ENCODE assay signal across 22 mouse cellular contexts in genomic region chr12:30879447-30879846, GRCm38 (mm10). TPM values are rescaled to one million over a fixed set of nuclear protein-coding genes. Genes with fewer than 3 reads are reported as not detected.
A peak's percentile ranks its signal among the peaks of the same experiment; 100 is the strongest.
DNase-seq lines count a peak whose midpoint lies in the region; ATAC-seq and TF ChIP-seq lines count a peak whose summit lies in the region.
"Had no signal": no experiment of that assay in that cellular context is flagged by ENCODE, and none has a peak within 500 bp of the region (broad histone marks: within the 10 kb centered on the region; RNA-seq: fewer than 3 reads in every experiment).

No protein-coding gene starts in this region.

- no peak overlapping the region for H3K27ac ChIP-seq in gastrocnemius, adult 2 months
- H3K27ac ChIP-seq in kidney, embryonic 14.5 days (ENCODE audit: low read depth, low read length) = no peak overlapping the region
- H3K27ac ChIP-seq in lung, embryonic 14.5 days (ENCODE audit: low read depth) = no peak overlapping the region
- H3K27ac ChIP-seq in stomach, postnatal 0 days (replicated peaks) = no peak overlapping the region
- H3K27ac ChIP-seq: embryonic facial prominence, embryonic 15.5 days; forebrain, embryonic 10.5 days; hindbrain, embryonic 13.5 days; limb, embryonic 12.5 days; liver, embryonic 13.5 days; neural tube, embryonic 12.5 days had no signal

- H3K4me1 ChIP-seq in kidney, embryonic 14.5 days (ENCODE audit: control insufficient read depth, insufficient read depth, low read length) = peaks cover 5% of the 10 kb centered on the region; the same call in 1 of the 2 replicates
- H3K4me1 ChIP-seq in lung, embryonic 14.5 days (ENCODE audit: insufficient read depth) = no peaks in the 10 kb centered on the region
- 0 out of 2 replicates have a peak, but pooled peaks cover under 1% of the 10 kb centered on the region for H3K4me1 ChIP-seq in stomach, postnatal 0 days (replicated peaks; ENCODE audit: control insufficient read depth, insufficient read depth)

- peaks cover 23% of the 10 kb centered on the region for H3K27me3 ChIP-seq in kidney, embryonic 14.5 days (ENCODE audit: control insufficient read depth, insufficient read depth, low read length)
- peaks cover 25% of the 10 kb centered on the region for H3K27me3 ChIP-seq in lung, embryonic 14.5 days (ENCODE audit: insufficient read depth, low read length)
- no peaks in the 10 kb centered on the region for H3K27me3 ChIP-seq in stomach, postnatal 0 days (ENCODE audit: control insufficient read depth, insufficient read depth, low read length)

- no peak for TF ChIP-seq EP300 in stomach, postnatal 0 days (optimal IDR thresholded peaks at IDR 0.05)

- no peaks in the 10 kb centered on the region for H3K9me3 ChIP-seq in kidney, embryonic 14.5 days (ENCODE audit: control insufficient read depth, low read length)
- H3K9me3 ChIP-seq in lung, embryonic 14.5 days (ENCODE audit: low read depth, low read length) = no peaks in the 10 kb centered on the region
- H3K9me3 ChIP-seq in stomach, postnatal 0 days (ENCODE audit: control insufficient read depth, low read length) = no peaks in the 10 kb centered on the region
- H3K9me3 ChIP-seq: embryonic facial prominence, embryonic 15.5 days; forebrain, embryonic 10.5 days; hindbrain, embryonic 13.5 days; limb, embryonic 12.5 days; liver, embryonic 13.5 days; neural tube, embryonic 12.5 days had no signal

- no peak overlapping the region for H3K4me2 ChIP-seq in kidney, embryonic 14.5 days (replicated peaks; ENCODE audit: low read depth, low read length)
- no peak overlapping the region for H3K4me2 ChIP-seq in lung, embryonic 14.5 days
- no peak overlapping the region for H3K4me2 ChIP-seq in stomach, postnatal 0 days (replicated peaks; ENCODE audit: low read depth)
- H3K4me2 ChIP-seq: embryonic facial prominence, embryonic 15.5 days; hindbrain, embryonic 13.5 days; limb, embryonic 12.5 days; liver, embryonic 13.5 days; neural tube, embryonic 12.5 days had no signal

- peak; percentile 17; the same call in 1 of the 2 replicates for TF ChIP-seq CTCF in gastrocnemius, adult 2 months (IDR thresholded peaks at IDR 0.05)
- TF ChIP-seq CTCF in lung, embryonic 14.5 days (IDR thresholded peaks at IDR 0.05; ENCODE audit: low read depth) = peak; percentile 33
- peak; percentile 60 for TF ChIP-seq CTCF in stomach, postnatal 0 days (IDR thresholded peaks at IDR 0.05; ENCODE audit: low read depth)

- DNase-seq in gastrocnemius, adult 2 months = no peak
- no peak for DNase-seq in gastrocnemius, postnatal 14 days
- peak; percentile 14 for DNase-seq in kidney, postnatal 14 days
- DNase-seq in lung, embryonic 14.5 days = no peak
- DNase-seq in lung, postnatal 25 days (ENCODE audit: low spot score) = no peak
- no peak for DNase-seq in stomach, postnatal 0 days (ENCODE audit: low spot score)
- DNase-seq: adrenal gland, adult 2 months; cerebellum, adult 18-20 months; liver, embryonic 13.5 days; lung, postnatal 10 days; right cerebral cortex, postnatal 14 days had no signal

- H3K4me3 ChIP-seq in gastrocnemius, adult 2 months = no peak overlapping the region
- H3K4me3 ChIP-seq in kidney, embryonic 14.5 days (ENCODE audit: low read length) = no peak overlapping the region
- H3K4me3 ChIP-seq in lung, embryonic 14.5 days (ENCODE audit: low read depth, low read length) = no peak overlapping the region
- no peak overlapping the region for H3K4me3 ChIP-seq in stomach, postnatal 0 days (ENCODE audit: low read depth, low read length)
- H3K4me3 ChIP-seq: embryonic facial prominence, embryonic 15.5 days; forebrain, embryonic 10.5 days; hindbrain, embryonic 13.5 days; limb, embryonic 12.5 days; liver, embryonic 13.5 days; megakaryocyte, embryonic 14.5 days; neural tube, embryonic 12.5 days had no signal

- ATAC-seq in kidney, embryonic 14.5 days (ENCODE audit: low FRiP score, low TSS enrichment) = no peak
- ATAC-seq in lung, embryonic 14.5 days (ENCODE audit: insufficient read depth) = no peak
- ATAC-seq in stomach, postnatal 0 days (ENCODE audit: low FRiP score, low TSS enrichment) = no peak

- 72% methylated on average over 6 of the region's 6 CpGs for WGBS in kidney, embryonic 14.5 days
- 70% methylated on average over 6 of the region's 6 CpGs for WGBS in lung, embryonic 14.5 days
- 57% methylated on average over 6 of the region's 6 CpGs for WGBS in stomach, postnatal 0 days

- no peak overlapping the region for H3K9ac ChIP-seq in kidney, embryonic 14.5 days (ENCODE audit: low read depth, low read length)
- no peak overlapping the region for H3K9ac ChIP-seq in lung, embryonic 14.5 days
- no peak overlapping the region for H3K9ac ChIP-seq in stomach, postnatal 0 days (ENCODE audit: low read length)
- H3K9ac ChIP-seq: embryonic facial prominence, embryonic 15.5 days; hindbrain, embryonic 13.5 days; limb, embryonic 12.5 days; liver, embryonic 13.5 days; neural tube, embryonic 12.5 days had no signal

- no peaks in the 10 kb centered on the region for H3K36me3 ChIP-seq in kidney, embryonic 14.5 days (ENCODE audit: control insufficient read depth, insufficient read depth, low read length)
- H3K36me3 ChIP-seq in lung, embryonic 14.5 days (ENCODE audit: insufficient read depth) = no peaks in the 10 kb centered on the region
- H3K36me3 ChIP-seq in stomach, postnatal 0 days (ENCODE audit: control insufficient read depth, insufficient read depth, low read length) = no peaks in the 10 kb centered on the region
- H3K36me3 ChIP-seq: embryonic facial prominence, embryonic 15.5 days; forebrain, embryonic 10.5 days; hindbrain, embryonic 13.5 days; limb, embryonic 12.5 days; liver, embryonic 13.5 days; neural tube, embryonic 12.5 days had no signal

- intact Hi-C loops in gastrocnemius, adult 2 months (cut with DNase I) = no loop called here
- intact Hi-C loops in gastrocnemius, postnatal 14 days (cut with DNase I; ENCODE audit: low total_unique reads) = no loop called here

RNA-seq across cellular contexts. Expression of gene Alkal2, which starts 4.7 kb away (rescaled TPM):
- total RNA-seq in gastrocnemius, adult 2 months (2021) = 1 to 10 TPM in 1 of 2 experiments, under 1 TPM in 1; 0.59 to 1.6 TPM
- total RNA-seq in gastrocnemius, postnatal 14 days (2021) = 1 to 10 TPM in 1 of 2 experiments, under 1 TPM in 1; 0.68 to 1.7 TPM
- 0.15 and 0.27 TPM in 2 replicates for polyA plus RNA-seq in kidney, embryonic 14.5 days (2014; fragmentation: Nextera tagmentation; extraction: Ambion mirVana)
- polyA plus RNA-seq in lung, embryonic 14.5 days (2014; fragmentation: Nextera tagmentation; extraction: Ambion mirVana) = 0.58 and 0.69 TPM in 2 replicates
- 5.2 and 6.2 TPM in 2 replicates for polyA plus RNA-seq in stomach, postnatal 0 days (2015; fragmentation: Nextera tagmentation; extraction: Ambion mirVana)
- total RNA-seq: common myeloid progenitor, adult 5-6 weeks; ES-E14; monocyte, adult 5-6 weeks had no signal
- polyA plus RNA-seq: C2C12; hindbrain, embryonic 13.5 days had no signal

RNA-seq across cellular contexts. Expression of gene Acp1, which starts 31.9 kb away (rescaled TPM):
- total RNA-seq in gastrocnemius, adult 2 months (2021) = 10 to 100 TPM; 34.8 to 37.6 TPM
- total RNA-seq in gastrocnemius, postnatal 14 days (2021) = 10 to 100 TPM; 35.6 to 36.2 TPM
- polyA plus RNA-seq in kidney, embryonic 14.5 days (2014; fragmentation: Nextera tagmentation; extraction: Ambion mirVana) = 216 and 230 TPM in 2 replicates
- 201 and 215 TPM in 2 replicates for polyA plus RNA-seq in lung, embryonic 14.5 days (2014; fragmentation: Nextera tagmentation; extraction: Ambion mirVana)
- polyA plus RNA-seq in stomach, postnatal 0 days (2015; fragmentation: Nextera tagmentation; extraction: Ambion mirVana) = 103 and 113 TPM in 2 replicates

RNA-seq across cellular contexts. Expression of gene Sh3yl1, which starts 32.0 kb away (rescaled TPM):
- under 1 TPM; 0.84 to 0.89 TPM for total RNA-seq in gastrocnemius, adult 2 months (2021)
- total RNA-seq in gastrocnemius, postnatal 14 days (2021) = 1 to 10 TPM; 1.2 to 1.3 TPM
- polyA plus RNA-seq in kidney, embryonic 14.5 days (2014; fragmentation: Nextera tagmentation; extraction: Ambion mirVana) = 22.9 and 23.0 TPM in 2 replicates
- 11.1 and 12.2 TPM in 2 replicates for polyA plus RNA-seq in lung, embryonic 14.5 days (2014; fragmentation: Nextera tagmentation; extraction: Ambion mirVana)
- 49.7 and 51.2 TPM in 2 replicates for polyA plus RNA-seq in stomach, postnatal 0 days (2015; fragmentation: Nextera tagmentation; extraction: Ambion mirVana)
